Mouse (Mus musculus) 3T3-L1 (cell line): ENCODE measurements around the gene Gm28870.
"Not testable (repeated sequence)": the region's sequence is repeated elsewhere in the genome, so short reads cannot be mapped to it uniquely, and the experiment has no call there.

Experiments
- DNase-seq: peaks from one replicate; pipeline ENCODE4 v3.0.0-alpha.2; 2015; ENCODE audit warnings: low read depth, low spot score

Gm28870 gene

GRCm38 (mm10) chrY:50096976-50097375 is at the start of gene Gm28870:
TSS of gene Gm28870 (plus strand) at chrY:50097276.
- DNase-seq: not testable (repeated sequence)
